Mouse (Mus musculus) megakaryocyte-erythroid progenitor cell, adult 5-6 weeks (primary cell): ENCODE measurements around the gene Ror2. TPM values are rescaled to one million over a fixed set of nuclear protein-coding genes. Genes with fewer than 3 reads are reported as not detected.
A peak's percentile ranks its signal among the peaks of the same experiment; 100 is the strongest.

ENCODE experiments used
- ATAC-seq: replicated peaks from 2 replicates; pipeline ENCODE4 v1.8.0; 2016; ENCODE audit warnings: mild to moderate bottlenecking, inconsistent platforms; ENCODE audit not compliant: severe bottlenecking, poor library complexity, low FRiP score, low TSS enrichment
- total RNA-seq, 2 experiments: library from RNA; stranded (forward) in 1 of 2; stranded (reverse) in 1 of 2; fragments of 200-1000, 215-1000 nt in 1 of 2; fragments of >200 nt in 1 of 2; fragmentation: Nextera tagmentation in 1 of 2; gene quantifications; 2 replicates each; pipeline ENCODE4 v1.2.3; 2014 to 2017

Ror2 gene
- total RNA-seq, 2 experiments from 2014 or later, result not detected

DNA sequence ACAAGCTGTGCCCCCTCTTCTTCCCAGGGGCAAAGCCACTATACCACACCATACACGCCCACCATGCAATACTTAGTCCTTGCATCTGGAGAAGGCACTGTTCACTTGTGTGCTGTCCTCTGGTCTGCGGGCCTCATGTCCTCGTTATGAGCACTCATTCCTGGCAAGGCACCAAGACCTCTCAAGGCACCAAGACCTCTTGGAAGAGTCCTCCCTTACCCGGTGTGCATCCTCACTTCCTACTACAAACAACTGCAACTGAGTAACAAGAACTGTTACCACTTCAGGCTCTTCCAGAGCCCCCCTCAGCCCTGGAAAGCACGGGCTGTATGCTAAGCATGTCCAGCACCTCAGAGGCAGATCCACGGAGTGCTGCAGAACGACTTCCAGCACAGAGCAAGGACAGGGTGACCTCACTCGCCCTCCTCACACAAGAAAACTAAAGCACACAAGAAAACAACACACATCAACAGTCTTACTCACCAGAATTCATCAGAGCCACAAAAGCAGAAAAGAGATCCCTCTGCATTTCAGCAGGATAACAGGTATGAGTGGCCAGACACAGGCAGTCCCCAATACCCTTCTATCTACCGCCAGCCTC, 127.4 kb downstream of the Ror2 start:
- ATAC-seq, result no peak

GRCm38 (mm10) chr13:53156911-53157310, 129.0 kb downstream of the Ror2 start:
- no peak for ATAC-seq

GRCm38 (mm10) chr13:53156282-53156681, 129.6 kb downstream of the Ror2 start:
- no peak for ATAC-seq

GRCm38 (mm10) chr13:53145511-53145910, 140.4 kb downstream of the Ror2 start:
- ATAC-seq, result no peak

DNA sequence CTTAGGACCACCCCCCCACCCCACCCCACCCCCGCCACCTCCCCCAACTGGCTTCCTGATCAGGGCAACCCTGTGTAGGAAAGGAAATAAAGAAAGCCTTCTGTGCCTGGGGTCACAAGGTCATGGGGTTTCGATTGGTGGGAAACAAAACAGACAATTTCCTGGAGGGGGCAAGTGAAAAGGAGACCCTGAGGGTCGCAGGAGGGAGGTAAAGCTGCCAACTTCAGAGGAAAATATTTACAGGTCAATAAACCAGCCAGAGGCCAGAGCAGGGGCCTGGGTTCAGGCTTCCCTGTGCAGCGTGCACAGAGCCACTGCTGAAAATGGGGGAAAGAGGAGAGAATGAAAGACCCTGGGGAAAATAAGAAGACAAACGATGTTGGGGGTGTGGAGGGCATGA, 142.8 kb downstream of the Ror2 start:
- no peak for ATAC-seq

GRCm38 (mm10) chr13:53142268-53142667, 143.7 kb downstream of the Ror2 start:
- ATAC-seq, result no peak

DNA sequence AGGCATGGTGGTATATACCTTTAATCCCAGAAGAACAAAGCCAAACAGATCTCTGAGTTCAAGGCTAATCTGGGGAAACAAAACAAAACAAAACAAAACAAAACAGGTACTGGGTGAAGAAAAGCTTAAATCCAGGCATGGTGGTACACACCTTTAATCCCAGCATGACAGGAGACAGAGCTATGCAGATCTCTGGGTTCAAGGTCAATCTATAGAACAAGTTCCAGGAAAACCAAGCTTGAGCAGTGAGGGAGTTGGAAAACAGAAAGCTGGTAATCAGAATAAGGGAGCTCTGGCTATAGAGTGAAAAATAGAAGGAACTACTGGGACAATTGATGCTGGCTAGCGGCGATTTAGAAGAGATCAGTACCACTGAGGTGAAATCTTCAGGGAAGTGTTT, 145.6 kb downstream of the Ror2 start:
- ATAC-seq, result no peak

GRCm38 (mm10) chr13:53130567-53130966, 155.4 kb downstream of the Ror2 start:
- ATAC-seq, result no peak

DNA sequence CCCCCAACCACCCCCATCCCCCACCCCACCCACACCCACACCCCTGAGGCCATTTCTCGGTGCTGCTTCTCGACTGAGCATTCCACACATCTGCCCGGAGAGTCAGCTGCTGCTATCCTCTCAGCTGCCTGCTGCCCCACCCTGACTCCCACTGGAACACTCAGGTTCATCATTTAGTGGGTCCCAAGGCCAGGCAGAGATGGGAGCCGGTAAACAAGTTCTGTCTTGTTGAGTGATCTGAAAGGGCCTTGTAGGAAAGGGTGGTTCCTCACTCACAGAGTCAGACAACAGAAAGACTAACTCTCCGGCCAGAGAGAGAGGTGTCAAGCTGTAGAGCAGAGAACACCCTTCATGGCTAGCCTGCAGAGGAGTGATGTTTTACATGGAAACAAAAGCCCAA, 155.9 kb downstream of the Ror2 start:
- ATAC-seq, result no peak

DNA sequence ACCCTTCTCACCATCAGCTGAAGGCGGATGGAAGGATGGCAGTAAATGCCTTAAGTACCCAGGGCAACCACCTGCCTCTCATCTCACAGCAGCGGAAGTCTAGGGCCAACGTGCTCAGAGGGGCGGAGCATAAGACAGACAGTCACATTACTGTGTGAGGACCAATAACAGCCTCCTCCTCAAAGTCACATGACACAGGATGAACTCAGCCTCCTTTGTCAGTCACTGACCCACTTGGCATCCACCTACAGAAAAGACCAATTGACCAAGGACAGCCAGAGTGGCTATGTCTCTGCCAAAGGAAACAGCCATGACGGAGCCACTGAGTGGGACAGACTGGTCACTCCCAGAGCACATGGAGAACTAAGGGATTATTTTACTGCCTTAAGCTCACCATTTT, 160.3 kb downstream of the Ror2 start:
- ATAC-seq, result no peak

GRCm38 (mm10) chr13:53122085-53122484, 163.8 kb downstream of the Ror2 start:
- ATAC-seq, result no peak

GRCm38 (mm10) chr13:53120906-53121305, 165.0 kb downstream of the Ror2 start:
- ATAC-seq, result no peak

GRCm38 (mm10) chr13:53119586-53120426, 166.1 kb downstream of the Ror2 start:
- ATAC-seq, result 0 out of 2 replicates have a peak, but pooled peaks have one; percentile 55

DNA sequence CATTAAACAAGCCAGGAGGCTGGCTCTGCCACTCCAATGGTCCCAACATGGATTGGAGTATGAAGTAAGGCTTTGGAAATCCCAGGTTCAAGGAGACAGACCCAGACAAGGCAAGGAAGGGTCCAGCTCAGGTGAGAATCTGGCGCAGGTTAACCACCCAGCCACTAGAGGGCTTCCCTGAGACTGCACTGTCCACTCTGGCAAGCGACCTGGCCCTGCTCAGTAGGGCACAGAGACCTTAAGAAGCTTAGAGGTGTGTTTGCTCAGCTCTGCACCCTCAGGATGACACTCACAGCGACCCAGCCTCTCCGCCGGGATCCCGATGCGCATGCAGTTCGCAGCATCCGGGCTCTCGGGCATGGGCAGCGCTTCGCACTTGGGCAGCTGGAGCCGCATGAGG, 167.5 kb downstream of the Ror2 start:
- no peak for ATAC-seq

- ATAC-seq, result no peak
Measured at GRCm38 (mm10) chr13:53117921-53118320, 168.0 kb downstream of the Ror2 start.

GRCm38 (mm10) chr13:53110249-53110578, 175.7 kb downstream of the Ror2 start:
- no peak for ATAC-seq

- ATAC-seq, result peak; percentile 99
Measured at GRCm38 (mm10) chr13:53109560-53110248, 176.2 kb downstream of the Ror2 start.

DNA sequence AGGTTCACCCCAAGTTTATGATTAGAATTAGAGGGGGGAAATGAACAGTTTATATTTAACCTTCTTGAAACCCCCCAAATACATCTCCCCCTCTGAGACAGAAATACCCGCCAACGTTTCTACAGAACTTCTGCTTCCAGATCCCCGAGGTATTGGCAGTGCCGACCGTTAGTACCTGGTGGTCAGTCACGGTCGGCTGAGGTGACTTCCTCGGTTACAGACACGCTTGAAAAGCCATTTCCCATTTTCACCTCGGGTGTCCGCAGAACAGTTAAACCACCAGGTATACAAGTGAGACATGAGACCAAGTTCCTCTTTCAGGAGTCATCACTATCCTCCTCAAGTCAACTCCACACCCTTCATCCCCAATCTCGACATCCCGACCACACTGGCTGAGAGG, 179.2 kb downstream of the Ror2 start:
- ATAC-seq, result no peak

- ATAC-seq, result no peak
Measured at GRCm38 (mm10) chr13:53099771-53100682, 185.9 kb downstream of the Ror2 start.

GRCm38 (mm10) chr13:53096615-53097014, 189.3 kb downstream of the Ror2 start:
- ATAC-seq, result 0 out of 2 replicates have a peak, but pooled peaks have one; percentile 26
